Mouse (Mus musculus) small intestine, adult 2 months (tissue): Measurements from ENCODE around the gene B230217C12Rik. TPM values are rescaled to one million over a fixed set of nuclear protein-coding genes. Genes with fewer than 3 reads are reported as not detected.

Experiments
- H3K27ac ChIP-seq: fragments of 200-500 bp; 2 replicates; pipeline ENCODE4 v1.5.1; 2012; ENCODE audit warnings: low read depth, low read length, control low read depth, inconsistent platforms; ENCODE audit not compliant: insufficient read depth
- H3K27me3 ChIP-seq: fragments of 200-500 bp; 2 replicates; pipeline ENCODE4 v1.6.1; 2012; ENCODE audit warnings: mild to moderate bottlenecking, moderate library complexity, low read length, inconsistent platforms; ENCODE audit not compliant: control insufficient read depth, insufficient read depth
- H3K36me3 ChIP-seq: fragments of 200-500 bp; 2 replicates; pipeline ENCODE4 v1.6.1; 2012; ENCODE audit warnings: mild to moderate bottlenecking, low read length, control low read depth, inconsistent platforms; ENCODE audit not compliant: control insufficient read depth, insufficient read depth
- H3K4me1 ChIP-seq: fragments of 200-500 bp; 2 replicates; pipeline ENCODE4 v1.6.1; 2012; ENCODE audit warnings: low read length, inconsistent platforms, mixed read lengths; ENCODE audit not compliant: control insufficient read depth, insufficient read depth, insufficient read length
- H3K4me3 ChIP-seq: fragments of 200-500 bp; 2 replicates; pipeline ENCODE4 v1.5.1; 2012; ENCODE audit warnings: low read depth, mild to moderate bottlenecking, control low read depth, inconsistent platforms, low read length, moderate library complexity
- CTCF ChIP-seq: fragments of 200-500 bp; IDR thresholded peaks from 2 replicates; pipeline ENCODE4 v1.5.1; 2012; ENCODE audit warnings: low read depth, mild to moderate bottlenecking, control low read depth, inconsistent platforms, low read length, moderate library complexity, mixed read lengths; ENCODE audit not compliant: insufficient replicate concordance, insufficient read length; ENCODE audit errors: extremely low read depth
- POLR2A ChIP-seq: fragments of 200-500 bp; IDR thresholded peaks from 2 replicates; pipeline ENCODE4 v1.6.1; 2012; ENCODE audit warnings: low read depth, mild to moderate bottlenecking, control low read depth, inconsistent platforms, low read length, moderate library complexity
- WGBS: fragments of 180-500 bp; shearing (Covaris S2); methylation state at CpG from one replicate; pipeline ENCODE4 v1.1.7; 2018; 5-methylcytosine and 5-hydroxymethylcytosine counted together
- polyA plus RNA-seq: library from polyadenylated mRNA; depleted of rRNA; stranded (reverse); fragments of >200 nt; gene quantifications from 2 replicates; pipeline ENCODE4 v1.2.3, GENCODE M21; 2012

Gene B230217C12Rik
- polyA plus RNA-seq, 1 experiment: 0.43 TPM

DNA sequence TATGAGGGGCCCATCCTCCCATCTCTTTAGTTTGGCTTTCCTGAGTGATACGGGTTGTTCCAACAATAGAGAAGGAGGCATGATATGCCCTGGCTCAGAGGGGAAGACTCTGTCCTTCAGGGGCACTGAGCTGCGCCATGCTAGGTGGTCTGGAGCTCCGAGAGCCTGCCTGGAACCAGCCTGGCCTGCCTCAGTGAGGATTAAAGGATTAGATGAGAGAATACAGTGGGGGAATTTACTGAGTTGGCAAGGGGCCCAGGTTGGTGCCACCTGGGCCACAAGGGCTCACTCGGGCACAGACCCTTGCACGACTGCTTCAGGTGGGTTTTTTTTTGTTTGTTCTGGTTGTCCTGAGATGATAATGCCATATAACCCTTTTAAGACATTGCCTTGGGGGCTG, 24.4 kb upstream of the B230217C12Rik start:
- no peaks in the 10 kb centered on the region for H3K27me3 ChIP-seq
- peaks cover 59% of the 10 kb centered on the region for H3K36me3 ChIP-seq
- TF ChIP-seq POLR2A (no peak), CTCF (no peak)
- peaks cover 73% of the 10 kb centered on the region for H3K4me1 ChIP-seq
- H3K4me3 ChIP-seq: no peak overlapping the region
- WGBS: 62% methylated on average over 5 of the region's 5 CpGs
- no peak overlapping the region for H3K27ac ChIP-seq

- H3K27me3 ChIP-seq: no peaks in the 10 kb centered on the region
- 28% methylated on average over 9 of the region's 9 CpGs for WGBS
- peaks cover 78% of the 10 kb centered on the region for H3K4me1 ChIP-seq
- TF ChIP-seq POLR2A: no peak
- no peak for TF ChIP-seq CTCF
- H3K27ac ChIP-seq: peak overlapping the region; percentile 87
- H3K36me3 ChIP-seq: peaks cover 63% of the 10 kb centered on the region
- H3K4me3 ChIP-seq: no peak overlapping the region
Observed at GRCm38 (mm10) chr11:97816916-97817315, 23.7 kb upstream of the B230217C12Rik start.

DNA sequence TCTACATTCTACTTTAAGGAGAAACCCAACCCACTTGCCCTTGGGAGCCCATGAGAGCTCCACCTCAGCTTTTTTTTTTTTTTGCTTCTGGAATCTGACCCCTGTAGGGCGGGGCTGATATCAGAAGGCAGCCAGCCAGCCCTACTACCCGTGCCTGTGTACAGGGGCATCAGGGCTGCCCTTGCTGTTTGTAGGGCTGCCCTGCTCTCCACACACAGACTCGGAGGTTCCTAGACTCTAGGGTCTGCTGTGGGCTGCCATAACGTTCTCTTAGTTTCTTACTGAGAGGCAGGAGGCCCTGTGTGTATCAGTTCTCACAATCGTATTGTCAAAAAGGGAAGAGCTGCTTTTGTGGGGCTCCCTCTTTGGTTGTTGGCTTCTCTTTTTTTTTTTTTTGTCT, 23.2 kb upstream of the B230217C12Rik start:
- H3K36me3 ChIP-seq: peaks cover 62% of the 10 kb centered on the region
- H3K27ac ChIP-seq: peak overlapping the region; percentile 87
- no peak for TF ChIP-seq POLR2A
- TF ChIP-seq CTCF: no peak
- H3K27me3 ChIP-seq: no peaks in the 10 kb centered on the region
- peak overlapping the region; percentile 14; the same call in 1 of the 2 replicates for H3K4me3 ChIP-seq
- WGBS: 10% methylated on average over 5 of the region's 5 CpGs
- peaks cover 77% of the 10 kb centered on the region for H3K4me1 ChIP-seq

DNA sequence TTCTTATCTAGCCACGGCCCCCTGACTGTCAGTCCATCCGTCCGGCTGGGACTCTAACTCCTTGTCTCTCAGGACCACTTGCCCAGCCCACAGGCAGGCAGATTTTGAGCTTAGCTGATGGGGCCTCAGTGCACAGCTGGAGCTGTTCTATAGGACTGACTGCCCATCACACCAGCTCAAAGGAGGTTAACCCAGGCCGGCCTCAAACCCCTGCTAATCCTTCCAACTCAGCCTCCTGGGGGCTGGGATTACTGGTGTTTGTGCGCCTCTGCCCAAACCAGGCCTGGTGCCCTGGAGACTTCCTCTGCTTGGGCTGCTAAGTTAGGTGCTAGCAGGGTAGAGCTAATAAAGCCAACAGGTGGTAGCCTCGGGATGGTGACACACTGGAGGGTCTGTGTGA, 22.6 kb upstream of the B230217C12Rik start:
- peaks cover 65% of the 10 kb centered on the region for H3K36me3 ChIP-seq
- no peak overlapping the region for H3K4me3 ChIP-seq
- WGBS: 61% methylated on average over 6 of the region's 6 CpGs
- TF ChIP-seq POLR2A (no peak), CTCF (no peak)
- H3K27ac ChIP-seq: peak overlapping the region; percentile 86
- H3K4me1 ChIP-seq: peaks cover 74% of the 10 kb centered on the region
- no peaks in the 10 kb centered on the region for H3K27me3 ChIP-seq

- H3K4me1 ChIP-seq: peaks cover 72% of the 10 kb centered on the region
- WGBS: 11% methylated on average over 4 of the region's 4 CpGs
- TF ChIP-seq CTCF: no peak
- no peak overlapping the region for H3K4me3 ChIP-seq
- H3K36me3 ChIP-seq: peaks cover 66% of the 10 kb centered on the region
- peak overlapping the region; percentile 86 for H3K27ac ChIP-seq
- H3K27me3 ChIP-seq: no peaks in the 10 kb centered on the region
Observed at GRCm38 (mm10) chr11:97818571-97818970, 22.0 kb upstream of the B230217C12Rik start.

- 51% methylated on average over 4 of the region's 4 CpGs for WGBS
- peaks cover 69% of the 10 kb centered on the region for H3K4me1 ChIP-seq
- no peaks in the 10 kb centered on the region for H3K27me3 ChIP-seq
- H3K4me3 ChIP-seq: no peak overlapping the region
- peak overlapping the region; percentile 86 for H3K27ac ChIP-seq
- H3K36me3 ChIP-seq: peaks cover 65% of the 10 kb centered on the region
- no peak for TF ChIP-seq CTCF
- no peak for TF ChIP-seq POLR2A
Observed at GRCm38 (mm10) chr11:97819102-97819501, 21.5 kb upstream of the B230217C12Rik start.

DNA sequence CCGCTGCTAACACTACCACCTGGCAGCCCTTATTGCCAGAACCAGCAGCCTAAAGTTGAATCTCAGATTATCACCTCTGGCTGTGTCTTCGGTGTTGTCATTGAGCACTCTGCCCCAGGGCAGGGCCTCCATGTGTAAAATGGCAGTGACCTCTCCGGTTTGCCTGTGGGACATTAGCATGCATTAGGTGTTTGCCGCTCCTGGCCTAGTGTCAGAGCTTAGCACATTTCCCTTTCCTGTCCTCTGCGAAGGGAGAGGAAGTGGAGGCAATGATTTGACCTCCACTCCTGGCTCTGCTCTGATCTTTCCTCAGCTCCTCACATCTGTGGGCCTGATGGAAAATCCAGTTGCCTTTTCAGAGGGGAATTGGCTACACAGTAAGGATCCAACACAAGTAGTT, 20.7 kb upstream of the B230217C12Rik start:
- TF ChIP-seq POLR2A: no peak
- TF ChIP-seq CTCF: no peak
- Histone ChIP-seq H3K27me3 (no peaks in the 10 kb centered on the region), H3K4me1 (peaks cover 69% of the 10 kb centered on the region), H3K27ac (peak overlapping the region; percentile 84), H3K36me3 (peaks cover 65% of the 10 kb centered on the region), H3K4me3 (no peak overlapping the region)
- 44% methylated on average over 5 of the region's 5 CpGs for WGBS

DNA sequence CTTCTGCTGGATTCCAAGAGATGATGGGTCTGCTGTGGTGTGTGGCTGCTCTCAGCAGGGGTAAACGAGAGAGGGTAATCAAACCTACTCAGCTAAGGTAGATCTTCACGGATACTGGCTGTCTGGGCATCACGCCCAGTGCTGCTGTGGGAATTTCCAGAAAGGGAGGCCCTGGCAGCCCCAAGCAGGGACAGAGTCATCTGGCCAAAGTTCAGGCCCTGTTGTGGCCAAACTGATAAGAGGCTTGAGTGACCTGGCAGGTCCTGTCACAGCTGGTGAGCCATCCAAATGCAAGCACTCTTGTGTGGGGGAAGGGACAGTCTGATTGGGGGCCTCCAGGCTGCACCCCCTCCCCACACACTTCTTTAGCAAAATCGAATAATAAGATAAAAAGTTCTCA, 19.7 kb upstream of the B230217C12Rik start:
- 13% methylated on average over 4 of the region's 4 CpGs for WGBS
- peak overlapping the region; percentile 84 for H3K27ac ChIP-seq

More for the DNA sequence above, 19.7 kb upstream of the B230217C12Rik start:
- Histone ChIP-seq H3K27me3 (no peaks in the 10 kb centered on the region), H3K4me3 (no peak overlapping the region), H3K4me1 (peaks cover 70% of the 10 kb centered on the region), H3K36me3 (peaks cover 66% of the 10 kb centered on the region)
- TF ChIP-seq POLR2A (no peak; the same call in 1 of the 2 replicates), CTCF (no peak)
